Mouse (Mus musculus) myocyte (in vitro differentiated cells): ENCODE measurements around the gene Gm10553. TPM values are rescaled to one million over a fixed set of nuclear protein-coding genes. Genes with fewer than 3 reads are reported as not detected.
"Not testable (repeated sequence)": the region's sequence is repeated elsewhere in the genome, so short reads cannot be mapped to it uniquely, and the experiment has no call there.

ENCODE experiments used
- H3K27me3 ChIP-seq: one replicate; pipeline ENCODE4 v1.6.1; 2011; ENCODE audit not compliant: control insufficient read depth, insufficient read depth, insufficient read length
- H3K36me3 ChIP-seq: one replicate; pipeline ENCODE4 v1.6.1; 2011; ENCODE audit not compliant: control insufficient read depth, insufficient read depth
- H3K4me2 ChIP-seq: one replicate; pipeline ENCODE4 v1.6.1; 2011; ENCODE audit warnings: low read depth, control low read depth
- H3K4me3 ChIP-seq: one replicate; pipeline ENCODE4 v1.5.1; 2011; ENCODE audit warnings: mild to moderate bottlenecking, control low read depth, moderate library complexity
- H3K79me2 ChIP-seq: one replicate; pipeline ENCODE4 v1.6.1; 2011; ENCODE audit not compliant: control insufficient read depth, insufficient read depth
- H3ac ChIP-seq: one replicate; pipeline ENCODE4 v1.6.1; 2011; ENCODE audit not compliant: control insufficient read depth, insufficient read length
- polyA plus RNA-seq: library from polyadenylated mRNA; unstranded; fragments of >200 nt; fragmentation: generic; extraction: Trizol; gene quantifications from one replicate; pipeline ENCODE4 v1.2.1, GENCODE M21; 2012; ENCODE audit warnings: missing spikeins

Gene Gm10553
- polyA plus RNA-seq = not detected

DNA sequence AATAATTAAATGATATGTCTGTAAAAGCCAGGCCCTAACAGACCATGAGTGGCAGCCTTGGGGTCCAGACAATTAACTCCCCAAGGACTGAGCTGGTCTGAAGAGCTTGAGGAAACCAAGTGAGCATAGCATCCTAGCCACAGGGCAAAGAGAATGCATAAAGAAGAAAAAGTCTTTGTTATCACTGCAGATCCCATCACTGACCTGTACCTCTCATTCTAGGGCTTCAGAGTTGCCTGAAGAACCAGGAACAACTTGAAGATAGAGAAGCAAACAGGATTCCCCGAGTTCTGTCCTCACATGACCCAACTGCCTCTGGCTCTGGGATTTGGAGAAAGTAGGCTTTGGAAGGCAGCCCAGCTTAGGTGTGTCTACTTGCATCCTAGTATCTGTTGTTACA is at the start of gene Gm10553:
Gene Gm10553, plus strand, starts transcription at position 301 of the 400 bp plus-strand sequence.
- not testable (repeated sequence) for H3ac ChIP-seq, H3K4me2 ChIP-seq, H3K4me3 ChIP-seq, H3K79me2 ChIP-seq, H3K36me3 ChIP-seq, H3K27me3 ChIP-seq

DNA sequence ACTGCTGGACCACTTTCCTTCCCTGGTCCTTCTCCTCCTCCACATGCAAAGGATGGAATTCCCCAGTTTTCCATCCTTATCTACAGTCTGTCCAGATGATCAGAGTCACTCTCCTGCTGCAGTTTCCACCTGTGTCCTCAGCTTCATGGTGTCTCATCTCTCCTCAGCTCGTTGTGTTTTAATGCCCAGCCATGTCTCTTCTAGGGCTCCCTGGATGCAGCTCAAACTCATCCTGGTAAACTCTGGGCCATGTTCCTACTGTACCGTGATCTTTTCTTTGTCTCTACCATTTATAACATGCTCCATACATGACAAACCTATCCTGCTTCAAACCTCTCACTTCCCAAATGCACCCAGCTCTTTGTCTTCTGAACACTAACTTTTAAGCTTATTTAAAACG is 28.3 kb upstream of the Gm10553 start:
- H3K27me3 ChIP-seq, H3K36me3 ChIP-seq, H3ac ChIP-seq: not testable (repeated sequence)

DNA sequence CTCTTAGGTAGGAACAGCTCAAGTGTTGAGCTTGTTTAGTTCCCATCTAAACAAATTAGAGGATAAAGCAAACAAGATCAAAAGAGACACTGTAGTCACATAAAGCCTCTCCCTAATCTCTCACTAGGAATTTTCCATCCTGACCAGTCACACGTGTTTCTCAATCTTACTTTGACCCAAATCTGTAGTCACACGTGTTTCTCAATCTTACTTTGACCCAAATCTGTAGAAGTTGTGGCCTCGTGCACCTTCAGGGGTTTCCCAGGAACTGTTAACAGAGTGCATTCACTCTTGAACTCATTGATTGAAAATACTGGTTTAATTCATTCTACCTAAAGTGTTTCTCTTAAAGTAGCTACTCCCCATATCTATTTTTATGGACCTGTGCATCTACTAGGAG is 26.9 kb upstream of the Gm10553 start:
- not testable (repeated sequence) for H3ac ChIP-seq, H3K36me3 ChIP-seq, H3K79me2 ChIP-seq, H3K4me3 ChIP-seq, H3K27me3 ChIP-seq, H3K4me2 ChIP-seq

More for the DNA sequence above, 28.3 kb upstream of the Gm10553 start:
- not testable (repeated sequence) for H3K4me3 ChIP-seq, H3K4me2 ChIP-seq, H3K79me2 ChIP-seq

DNA sequence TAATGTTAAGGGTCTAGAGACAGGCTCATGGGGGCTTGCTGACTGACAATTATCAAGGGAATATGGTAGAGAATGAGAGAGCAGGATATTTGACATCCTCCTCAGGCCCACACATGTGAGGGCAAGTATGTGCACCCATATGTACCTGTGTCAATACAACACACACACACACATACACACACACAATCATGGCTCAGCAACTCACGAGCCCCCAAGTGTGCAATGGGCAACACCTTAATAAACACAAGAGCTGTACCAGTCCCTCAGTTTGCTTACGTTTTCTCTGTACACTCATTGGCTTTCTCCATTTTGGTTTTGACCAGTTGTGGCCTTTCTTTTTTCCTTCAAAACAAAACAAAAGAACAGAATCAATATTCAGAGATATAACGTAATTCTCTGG is 15.2 kb upstream of the Gm10553 start:
- not testable (repeated sequence) for H3K36me3 ChIP-seq, H3K27me3 ChIP-seq, H3K79me2 ChIP-seq, H3ac ChIP-seq, H3K4me2 ChIP-seq, H3K4me3 ChIP-seq

DNA sequence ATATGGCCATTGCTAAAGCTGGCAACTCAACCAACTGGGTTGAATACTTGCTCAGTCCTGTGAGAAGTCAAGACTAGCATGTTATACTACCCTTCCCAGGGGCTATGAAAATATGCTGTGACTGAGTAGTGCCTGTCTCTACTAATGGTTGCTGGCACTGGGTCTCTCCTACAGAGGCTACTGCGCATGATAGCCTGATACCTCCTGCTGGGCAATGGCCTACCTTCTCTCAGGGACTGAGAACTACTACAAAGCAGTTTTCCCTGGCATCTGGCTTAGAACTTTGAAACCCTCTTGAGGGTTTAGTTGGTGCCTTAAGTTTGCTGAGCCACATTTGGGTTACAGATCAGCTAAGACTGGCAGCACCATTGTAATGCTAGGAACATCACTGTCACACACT is 13.8 kb upstream of the Gm10553 start:
- not testable (repeated sequence) for H3K79me2 ChIP-seq, H3K36me3 ChIP-seq, H3ac ChIP-seq, H3K27me3 ChIP-seq, H3K4me2 ChIP-seq, H3K4me3 ChIP-seq

DNA sequence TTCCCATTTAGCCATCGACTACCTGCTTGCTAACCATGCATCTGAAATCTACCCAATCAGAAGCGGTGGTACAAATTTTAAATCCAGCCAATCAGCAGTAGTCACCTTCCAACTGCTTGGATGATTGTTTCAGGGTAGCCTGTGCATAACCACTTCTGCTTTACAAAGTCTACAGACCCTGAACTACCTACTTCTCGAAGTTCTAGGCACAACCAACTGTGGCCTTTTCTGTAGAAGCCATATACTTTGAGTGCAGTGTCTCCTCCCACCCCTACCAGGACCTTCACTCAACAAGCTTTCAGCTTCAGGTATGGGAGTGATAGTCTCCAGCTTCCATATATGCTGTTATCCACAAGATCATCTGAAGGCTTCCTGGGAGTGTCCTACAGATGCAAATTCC is 7.8 kb upstream of the Gm10553 start:
- H3K4me2 ChIP-seq, H3K27me3 ChIP-seq: not testable (repeated sequence)

DNA sequence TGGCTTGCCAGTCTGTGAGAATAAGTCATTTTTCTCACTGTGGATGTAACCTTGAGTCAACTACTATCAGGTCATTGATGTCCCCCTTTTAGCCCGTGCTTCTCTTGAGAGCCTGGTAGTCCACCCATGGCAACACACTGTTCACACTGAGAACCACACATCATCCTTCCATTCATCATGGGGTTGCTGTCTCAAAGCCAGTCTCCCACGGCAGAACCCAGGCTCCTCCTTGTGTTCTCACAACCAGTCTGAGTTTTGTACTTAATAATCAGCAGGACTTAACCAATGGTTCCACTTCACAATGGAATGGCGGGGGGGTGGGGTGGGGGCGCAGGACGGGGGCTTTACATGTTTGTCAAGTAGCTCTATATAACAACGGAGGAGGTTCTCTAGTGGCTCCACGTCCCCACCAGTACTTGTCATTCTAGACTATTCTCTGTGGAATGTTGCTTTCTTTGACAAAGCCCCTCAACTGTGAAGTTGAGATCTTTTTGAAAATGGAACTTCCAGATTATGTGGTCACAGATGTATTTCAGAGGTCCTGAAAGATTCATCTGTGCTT is 6.9 kb upstream of the Gm10553 start:
- H3K36me3 ChIP-seq, H3K4me2 ChIP-seq, H3K79me2 ChIP-seq, H3ac ChIP-seq, H3K27me3 ChIP-seq, H3K4me3 ChIP-seq: not testable (repeated sequence)

More for the DNA sequence above, 7.8 kb upstream of the Gm10553 start:
- not testable (repeated sequence) for H3K4me3 ChIP-seq, H3ac ChIP-seq, H3K36me3 ChIP-seq, H3K79me2 ChIP-seq

DNA sequence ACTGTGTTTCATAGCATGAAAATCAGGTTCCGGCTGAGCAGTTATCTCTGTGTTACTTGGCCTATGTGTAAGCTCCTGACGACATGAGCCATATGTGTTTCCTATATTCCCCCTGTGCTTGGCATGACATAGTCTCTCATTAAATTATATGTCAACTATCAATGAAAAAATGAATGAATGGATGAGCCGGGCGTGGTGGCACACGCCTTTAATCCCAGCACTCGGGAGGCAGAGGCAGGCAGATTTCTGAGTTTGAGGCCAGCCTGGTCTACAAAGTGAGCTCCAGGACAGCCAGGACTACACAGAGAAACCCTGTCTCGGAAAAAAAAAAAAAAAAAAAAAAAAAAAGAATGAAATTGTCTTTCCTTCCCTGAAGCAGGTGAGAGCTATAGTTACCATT is 883 bp upstream of the Gm10553 start:
- H3K4me3 ChIP-seq, H3K79me2 ChIP-seq, H3K27me3 ChIP-seq, H3K4me2 ChIP-seq, H3K36me3 ChIP-seq, H3ac ChIP-seq: not testable (repeated sequence)

DNA sequence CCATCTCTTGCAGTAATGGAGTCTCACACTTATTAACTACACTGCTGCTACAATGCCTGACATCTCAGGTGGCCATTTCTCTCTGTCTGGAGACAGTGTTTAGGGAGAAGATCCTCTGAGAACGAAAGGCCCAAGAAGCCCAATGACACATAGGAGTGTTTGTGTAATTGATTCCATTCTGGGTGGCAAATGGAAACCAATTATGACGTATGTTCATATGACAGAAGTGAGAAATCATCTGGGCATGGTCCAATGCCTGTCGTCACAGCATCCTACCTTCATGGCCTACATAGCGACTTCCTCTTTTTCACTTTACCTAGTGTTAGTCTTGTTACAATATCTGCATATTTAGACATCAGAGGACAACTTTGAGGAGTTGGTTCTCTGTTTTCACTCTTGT is 1.8 kb downstream of the Gm10553 start:
- not testable (repeated sequence) for H3K79me2 ChIP-seq, H3K27me3 ChIP-seq, H3K4me3 ChIP-seq, H3ac ChIP-seq, H3K36me3 ChIP-seq, H3K4me2 ChIP-seq

DNA sequence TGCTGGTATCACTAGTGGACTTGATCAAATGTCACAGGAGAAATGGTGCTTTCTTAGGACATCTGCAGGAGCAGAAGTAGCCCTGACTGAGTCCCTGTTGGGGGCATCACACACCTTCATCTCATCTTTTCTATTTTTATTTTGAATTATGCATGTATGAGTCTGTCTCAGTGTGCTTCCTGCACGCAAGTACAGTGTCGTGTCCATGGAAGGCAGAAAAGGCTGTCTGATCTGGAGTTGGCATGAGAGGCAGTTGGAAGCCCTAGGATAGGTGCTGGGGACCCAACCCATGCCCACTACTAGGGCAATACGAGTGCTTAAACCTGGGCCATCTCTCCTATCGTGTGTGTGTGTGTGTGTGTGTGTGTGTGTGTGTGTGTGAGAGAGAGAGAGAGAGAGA is 5.4 kb downstream of the Gm10553 start:
- not testable (repeated sequence) for H3K4me2 ChIP-seq, H3K36me3 ChIP-seq, H3K27me3 ChIP-seq, H3K4me3 ChIP-seq, H3ac ChIP-seq, H3K79me2 ChIP-seq

DNA sequence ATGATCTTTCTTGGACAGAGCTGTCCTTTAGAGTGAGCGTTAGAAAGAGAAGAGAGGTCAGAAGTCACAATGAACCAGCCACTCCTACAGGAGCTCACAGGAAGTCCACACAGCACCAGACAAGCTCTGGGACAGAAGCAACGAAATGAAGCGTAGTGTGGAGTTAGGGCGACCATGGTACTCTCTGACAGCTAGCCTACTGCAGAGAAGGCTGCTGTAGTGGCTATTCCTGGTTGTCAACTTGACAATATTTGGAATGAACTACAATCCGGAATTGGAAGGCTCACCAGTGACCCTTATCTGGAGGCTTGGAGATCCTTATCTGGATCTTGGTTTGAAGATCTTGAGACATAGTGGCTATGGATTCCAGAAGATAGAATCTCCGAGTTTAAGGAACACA is 6.0 kb downstream of the Gm10553 start:
- not testable (repeated sequence) for H3K27me3 ChIP-seq

DNA sequence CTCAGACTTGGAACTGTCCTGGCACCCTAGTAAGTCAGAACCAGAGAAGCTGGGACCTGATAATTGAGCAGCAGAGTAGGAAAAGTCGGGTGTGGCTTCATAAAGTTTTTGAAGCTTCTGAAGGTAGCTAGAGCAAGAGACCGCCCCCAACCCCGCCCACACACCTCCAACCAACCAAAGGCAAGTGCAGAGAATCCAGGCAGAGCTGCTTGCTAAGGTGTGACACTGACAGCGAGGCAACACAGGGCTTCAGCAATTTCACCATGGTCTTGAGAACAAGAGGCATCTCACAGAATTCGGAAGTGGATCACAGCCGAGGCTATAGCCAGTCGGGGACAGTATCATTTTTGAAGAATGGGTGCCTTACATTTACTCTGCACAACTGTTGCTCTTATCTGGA is 9.8 kb downstream of the Gm10553 start, which contains the start of gene A530032D15Rik:
Gene A530032D15Rik, minus strand, starts transcription at position 101 of the 400 bp plus-strand sequence.
- not testable (repeated sequence) for H3K4me3 ChIP-seq, H3ac ChIP-seq, H3K27me3 ChIP-seq, H3K36me3 ChIP-seq, H3K4me2 ChIP-seq, H3K79me2 ChIP-seq

More for the DNA sequence above, 6.0 kb downstream of the Gm10553 start:
- H3K79me2 ChIP-seq, H3K4me2 ChIP-seq, H3ac ChIP-seq, H3K4me3 ChIP-seq, H3K36me3 ChIP-seq: not testable (repeated sequence)

DNA sequence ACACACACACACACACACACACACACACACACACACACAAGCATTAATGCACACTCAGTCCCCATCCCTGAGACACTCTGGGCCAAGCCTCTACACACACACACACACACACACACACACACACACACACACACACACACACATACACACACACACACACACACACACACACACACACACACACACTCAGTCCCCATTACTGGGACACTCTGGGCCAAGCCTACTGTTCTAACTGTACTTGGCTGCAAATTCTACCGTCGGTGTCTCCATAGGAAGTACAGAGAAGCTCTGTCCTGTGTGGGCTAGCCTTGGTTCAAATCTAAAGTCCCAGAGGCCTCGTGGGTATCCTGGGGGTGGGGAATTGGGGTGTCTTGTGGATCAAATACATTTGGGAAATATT is 10.9 kb downstream of the Gm10553 start:
- H3ac ChIP-seq, H3K4me2 ChIP-seq, H3K36me3 ChIP-seq, H3K27me3 ChIP-seq, H3K4me3 ChIP-seq, H3K79me2 ChIP-seq: not testable (repeated sequence)
